Mouse (Mus musculus) central nervous system, embryonic 18 days (tissue): ENCODE measurements around the gene Csrp3. TPM values are rescaled to one million over a fixed set of nuclear protein-coding genes. Genes with fewer than 3 reads are reported as not detected.

Experiments used
- polyA plus RNA-seq: library from polyadenylated mRNA; depleted of rRNA; stranded (reverse); fragments of >200 nt; gene quantifications from 2 replicates; pipeline ENCODE4 v1.2.3, GENCODE M21; 2012; rRNA removed

The Csrp3 gene
- polyA plus RNA-seq, result 3.3 TPM in 1 of 2 replicates, not detected in the other

DNA sequence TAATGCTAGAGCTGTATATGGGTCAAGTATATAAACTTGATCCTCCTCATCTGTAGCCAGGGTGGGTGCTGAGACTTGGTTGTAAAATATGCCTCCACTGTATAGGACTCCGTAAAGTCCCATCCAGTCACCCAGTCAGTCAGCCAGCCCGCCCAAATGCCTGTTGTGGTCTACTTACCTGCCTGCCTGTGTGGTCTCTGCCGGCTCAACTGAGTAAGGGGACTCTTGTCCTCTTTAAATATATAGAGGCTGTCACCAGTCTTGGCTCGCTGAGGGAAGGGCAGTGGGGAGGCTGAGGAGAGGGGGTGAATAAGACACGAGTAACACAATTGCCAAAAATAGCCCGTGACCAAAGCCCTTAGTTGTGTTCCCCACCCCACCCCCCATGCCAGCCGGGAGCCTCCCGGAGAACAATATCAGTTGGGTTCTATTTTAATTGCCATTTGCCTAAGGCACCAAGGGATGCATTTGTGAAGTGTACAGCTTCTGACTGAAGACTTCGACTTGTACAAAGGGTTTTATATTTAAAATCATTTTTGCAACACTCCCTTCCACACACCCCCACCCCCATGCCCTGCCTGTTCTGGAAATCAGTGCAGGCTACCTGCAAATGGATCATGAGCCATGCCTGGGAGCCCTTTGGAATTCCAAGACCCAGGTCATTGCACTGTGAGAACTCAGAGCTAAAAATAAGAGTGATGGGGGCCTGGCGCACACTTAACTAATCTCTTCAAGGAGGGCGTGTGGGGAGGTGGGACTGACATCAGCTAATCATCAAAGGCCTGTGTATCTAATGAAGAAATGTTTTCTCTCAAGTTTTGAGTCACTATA, at the start of gene Csrp3:
Gene Csrp3 (minus strand): TSS at position 214 of the 831 bp plus-strand sequence.

GRCm38 (mm10) chr7:48881486-48881885, 33.7 kb upstream of the Csrp3 start, which contains the start of gene E2f8:
E2f8 (minus strand) TSS chr7:48881596.

GRCm38 (mm10) chr7:48788851-48789572, 58.8 kb downstream of the Csrp3 start, which contains the start of gene Zdhhc13:
Zdhhc13 (plus strand) TSS chr7:48789003.

Other genes with a start within 250 kb of the Csrp3 start
- gene Mrgprb3, start 204.2 kb downstream of the Csrp3 start, polyA plus RNA-seq, result not detected in 2 replicates
- 41.6 and 42.2 TPM in 2 replicates for gene Zdhhc13, start 59.0 kb downstream of the Csrp3 start, polyA plus RNA-seq
- gene E2f8, start 33.6 kb upstream of the Csrp3 start, polyA plus RNA-seq, result 2.4 and 2.5 TPM in 2 replicates
- gene Nav2, start 60.7 kb upstream of the Csrp3 start, polyA plus RNA-seq, result 17.8 and 24.8 TPM in 2 replicates